Mouse (Mus musculus) thymus, adult 2 months (tissue): ENCODE measurements at regions not wholly inside any gene's neighbourhood (a gene's known extent, or its start where the extent isn't known, plus 50 kb on each side); places are given as distances from the start of the nearest gene placed in this dataset.

Experiments
- CTCF ChIP-seq: fragments of 200-500 bp; IDR thresholded peaks from 2 replicates; pipeline ENCODE4 v1.5.1; 2012; ENCODE audit warnings: mild to moderate bottlenecking, control low read depth, low read length, moderate library complexity, borderline replicate concordance; ENCODE audit not compliant: control insufficient read depth, poor library complexity, insufficient read depth; ENCODE audit errors: extremely low read depth
- POLR2A ChIP-seq: fragments of 200-500 bp; IDR thresholded peaks from 2 replicates; pipeline ENCODE4 v1.6.1; 2012; ENCODE audit warnings: mild to moderate bottlenecking, low read length, control low read depth, moderate library complexity; ENCODE audit not compliant: control insufficient read depth, poor library complexity, insufficient read depth; ENCODE audit errors: extremely low read depth

DNA sequence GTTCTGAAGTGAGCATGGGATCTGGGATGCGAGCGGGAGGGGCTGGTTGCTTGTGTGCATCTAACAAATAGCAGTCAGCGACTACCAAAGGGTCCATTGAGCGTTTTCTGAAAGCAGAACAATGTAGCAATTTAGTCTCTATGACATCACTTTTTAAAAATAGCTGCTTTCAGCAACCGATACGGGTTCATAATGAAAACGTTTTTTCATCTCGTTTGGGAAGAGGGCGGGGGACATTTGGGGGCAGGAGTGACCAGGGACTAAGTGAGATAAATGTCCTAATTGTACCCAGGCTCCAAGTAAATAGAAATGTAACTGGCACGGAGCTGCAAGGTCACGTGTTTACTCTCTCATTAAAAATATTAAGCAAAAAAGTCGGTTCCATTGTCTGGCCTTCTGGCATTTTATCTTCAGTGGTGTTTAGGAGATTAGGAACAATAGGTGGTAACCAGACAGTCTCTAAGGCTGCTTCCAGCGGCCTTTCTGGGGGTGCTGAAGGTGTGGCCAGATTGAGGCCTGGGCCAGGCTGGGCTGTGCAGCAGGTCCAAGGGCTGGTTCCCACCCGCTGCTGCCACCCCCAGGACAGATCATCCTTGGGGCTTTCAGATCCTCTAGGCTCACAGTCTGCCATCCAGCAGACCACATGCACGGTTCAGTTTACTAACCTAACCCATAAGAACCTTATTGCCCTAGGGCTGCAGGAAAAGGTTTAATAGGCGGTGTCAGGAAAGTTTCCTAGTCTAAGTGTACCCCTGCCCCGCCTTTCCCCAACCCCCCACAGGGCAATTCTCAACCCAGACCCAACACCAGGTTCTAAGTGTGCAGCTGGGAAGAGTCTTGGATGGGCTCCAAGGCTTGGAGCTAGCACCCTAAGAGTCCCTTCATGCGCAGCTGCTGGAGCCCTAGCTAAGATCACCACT, 1126.5 kb upstream of the Gulo start:
- TF ChIP-seq CTCF, result no peak
- no peak for TF ChIP-seq POLR2A
